Mouse (Mus musculus): Measurements from ENCODE around the gene Shld2. TPM values are rescaled to one million over a fixed set of nuclear protein-coding genes. Genes with fewer than 3 reads are reported as not detected.
"Not testable (repeated sequence)": the region's sequence is repeated elsewhere in the genome, so short reads cannot be mapped to it uniquely, and the experiment has no call there.

Shld2 gene
- polyA plus RNA-seq, 1 experiment from 2014 or later, result 7.1 TPM

DNA sequence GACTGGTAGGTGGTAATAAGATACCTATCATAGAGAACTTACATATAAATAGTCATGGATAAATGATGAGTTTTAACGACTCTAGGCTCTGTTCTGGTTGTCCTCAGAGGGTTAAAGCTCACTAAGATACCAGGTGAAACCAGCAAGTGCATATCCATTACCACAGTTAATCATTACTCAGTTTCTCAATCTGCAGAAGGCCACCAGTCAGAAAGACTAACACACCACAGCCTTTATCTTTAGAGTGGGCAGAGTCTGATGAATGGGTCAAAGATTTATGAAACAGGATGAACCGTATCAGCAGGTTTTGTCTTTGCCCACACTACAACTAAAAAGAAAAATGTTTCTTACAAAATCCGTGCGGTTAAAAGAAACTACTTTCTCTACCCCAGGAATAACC is 35.1 kb downstream of the Shld2 start:
- H3K4me3 ChIP-seq (ENCODE audit: low read length), result no peak overlapping the region
- H3K9ac ChIP-seq (ENCODE audit: low read depth, low read length), result no peak overlapping the region
- H3K9me3 ChIP-seq (ENCODE audit: control insufficient read depth, low read length), result no peaks in the 10 kb centered on the region
- peak; percentile 95 for ATAC-seq
- H3K4me2 ChIP-seq (ENCODE audit: low read depth, low read length), result peak overlapping the region; percentile 19; the same call in 1 of the 2 replicates
- H3K36me3 ChIP-seq (ENCODE audit: control insufficient read depth, insufficient read depth, low read length), result no peaks in the 10 kb centered on the region
- H3K27me3 ChIP-seq (replicated peaks; ENCODE audit: control insufficient read depth, insufficient read depth, low read length), result no peaks in the 10 kb centered on the region
- peak overlapping the region; percentile 57; the same call in 1 of the 2 replicates for H3K27ac ChIP-seq (ENCODE audit: low read length)
- peaks cover 3% of the 10 kb centered on the region for H3K4me1 ChIP-seq (ENCODE audit: control insufficient read depth, insufficient read depth, low read length)
- WGBS, result 54% methylated on average over 4 of the region's 4 CpGs

DNA sequence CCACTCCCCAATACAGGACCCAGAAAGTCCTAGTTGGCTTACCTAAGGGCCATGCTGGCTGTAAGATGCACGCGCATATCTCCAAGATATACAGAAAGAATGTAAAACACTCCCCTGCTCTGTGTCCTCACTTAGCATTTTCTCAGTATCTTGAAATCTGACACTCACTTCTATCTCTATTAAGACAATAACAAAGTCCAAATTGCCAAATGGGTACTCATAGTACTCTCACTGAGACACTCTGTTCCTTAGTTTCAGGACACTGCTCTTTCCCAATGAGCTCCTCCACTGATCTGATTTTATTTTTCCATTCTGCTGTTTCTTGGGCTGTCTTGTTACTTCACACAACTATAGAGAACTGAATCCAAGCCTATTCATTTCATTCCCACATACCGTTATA is 36.2 kb downstream of the Shld2 start:
- Histone ChIP-seq H3K9me3 (ENCODE audit: control insufficient read depth, low read length) (no peaks in the 10 kb centered on the region), H3K27ac (ENCODE audit: low read length) (no peak overlapping the region), H3K9ac (ENCODE audit: low read depth, low read length) (no peak overlapping the region), H3K4me1 (ENCODE audit: control insufficient read depth, insufficient read depth, low read length) (peaks cover 3% of the 10 kb centered on the region), H3K4me2 (ENCODE audit: low read depth, low read length) (no peak overlapping the region), H3K27me3 (replicated peaks; ENCODE audit: control insufficient read depth, insufficient read depth, low read length) (no peaks in the 10 kb centered on the region), H3K36me3 (ENCODE audit: control insufficient read depth, insufficient read depth, low read length) (no peaks in the 10 kb centered on the region), H3K4me3 (ENCODE audit: low read length) (no peak overlapping the region)
- 75% methylated on average over 3 of the region's 3 CpGs for WGBS
- peak; percentile 11; the same call in 1 of the 2 replicates for ATAC-seq

GRCm38 (mm10) chr14:34273280-34273679 is 37.0 kb downstream of the Shld2 start:
- Histone ChIP-seq H3K4me1 (ENCODE audit: control insufficient read depth, insufficient read depth, low read length) (peaks cover 3% of the 10 kb centered on the region), H3K4me2 (ENCODE audit: low read depth, low read length) (no peak overlapping the region), H3K27ac (ENCODE audit: low read length) (no peak overlapping the region), H3K4me3 (ENCODE audit: low read length) (no peak overlapping the region), H3K9ac (ENCODE audit: low read depth, low read length) (no peak overlapping the region), H3K27me3 (replicated peaks; ENCODE audit: control insufficient read depth, insufficient read depth, low read length) (no peaks in the 10 kb centered on the region), H3K36me3 (ENCODE audit: control insufficient read depth, insufficient read depth, low read length) (no peaks in the 10 kb centered on the region), H3K9me3 (ENCODE audit: control insufficient read depth, low read length) (no peaks in the 10 kb centered on the region)
- WGBS, result 46% methylated on average over 2 of the region's 2 CpGs
- no peak for ATAC-seq

- Histone ChIP-seq H3K9ac (ENCODE audit: low read depth, low read length) (no peak overlapping the region), H3K36me3 (ENCODE audit: control insufficient read depth, insufficient read depth, low read length) (no peaks in the 10 kb centered on the region), H3K27me3 (replicated peaks; ENCODE audit: control insufficient read depth, insufficient read depth, low read length) (no peaks in the 10 kb centered on the region), H3K27ac (ENCODE audit: low read length) (no peak overlapping the region), H3K9me3 (ENCODE audit: control insufficient read depth, low read length) (no peaks in the 10 kb centered on the region), H3K4me1 (ENCODE audit: control insufficient read depth, insufficient read depth, low read length) (no peaks in the 10 kb centered on the region), H3K4me3 (ENCODE audit: low read length) (no peak overlapping the region), H3K4me2 (ENCODE audit: low read depth, low read length) (no peak overlapping the region)
- 55% methylated on average over 9 of the region's 9 CpGs for WGBS
- no peak for ATAC-seq
Observed at GRCm38 (mm10) chr14:34268046-34268445, 42.2 kb downstream of the Shld2 start.

- not testable (repeated sequence) for H3K4me1 ChIP-seq (ENCODE audit: control insufficient read depth, insufficient read depth, low read length); H3K4me2 ChIP-seq (ENCODE audit: low read depth, low read length); H3K36me3 ChIP-seq (ENCODE audit: control insufficient read depth, insufficient read depth, low read length); H3K9ac ChIP-seq (ENCODE audit: low read depth, low read length); H3K9me3 ChIP-seq (ENCODE audit: control insufficient read depth, low read length); ATAC-seq; H3K27ac ChIP-seq (ENCODE audit: low read length); H3K27me3 ChIP-seq (replicated peaks; ENCODE audit: control insufficient read depth, insufficient read depth, low read length); H3K4me3 ChIP-seq (ENCODE audit: low read length)
- whole genome bisulfite sequencing, result 83% methylated on average over 3 of the region's 3 CpGs
Observed at GRCm38 (mm10) chr14:34258525-34258924, 51.8 kb downstream of the Shld2 start.

DNA sequence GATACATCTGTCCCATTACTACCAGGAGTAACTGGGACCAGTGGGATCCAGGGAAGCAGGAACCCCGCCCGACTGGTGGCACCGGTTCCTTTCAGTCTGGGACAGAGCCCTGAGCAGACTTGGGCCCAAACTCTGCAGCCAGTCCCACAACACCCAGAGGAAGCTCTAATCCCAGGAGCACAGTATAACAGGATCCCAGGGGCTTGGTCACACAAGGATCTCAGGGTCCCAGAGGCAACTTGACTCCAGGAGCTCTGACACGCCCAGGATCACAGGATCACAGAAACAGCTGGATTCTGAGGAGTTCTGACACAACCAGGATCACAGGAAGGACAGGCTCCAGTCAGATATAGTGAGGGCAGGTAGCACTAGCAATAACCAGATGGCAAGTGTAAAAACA is 57.0 kb downstream of the Shld2 start:
- Histone ChIP-seq H3K4me3 (ENCODE audit: low read length) (no peak overlapping the region), H3K27ac (ENCODE audit: low read length) (no peak overlapping the region), H3K9me3 (ENCODE audit: control insufficient read depth, low read length) (no peaks in the 10 kb centered on the region), H3K4me1 (ENCODE audit: control insufficient read depth, insufficient read depth, low read length) (peaks cover 6% of the 10 kb centered on the region; the same call in 1 of the 2 replicates), H3K9ac (ENCODE audit: low read depth, low read length) (no peak overlapping the region), H3K4me2 (ENCODE audit: low read depth, low read length) (no peak overlapping the region), H3K36me3 (ENCODE audit: control insufficient read depth, insufficient read depth, low read length) (no peaks in the 10 kb centered on the region), H3K27me3 (replicated peaks; ENCODE audit: control insufficient read depth, insufficient read depth, low read length) (no peaks in the 10 kb centered on the region)
- no peak for ATAC-seq
- WGBS, result 82% methylated on average over 4 of the region's 4 CpGs

- H3K4me1 ChIP-seq (ENCODE audit: control insufficient read depth, insufficient read depth, low read length), result peaks cover 6% of the 10 kb centered on the region; the same call in 1 of the 2 replicates
- peak overlapping the region; percentile 9; the same call in 1 of the 2 replicates for H3K27ac ChIP-seq (ENCODE audit: low read length)
- no peak overlapping the region for H3K4me3 ChIP-seq (ENCODE audit: low read length)
- no peaks in the 10 kb centered on the region for H3K27me3 ChIP-seq (replicated peaks; ENCODE audit: control insufficient read depth, insufficient read depth, low read length)
- WGBS, result 35% methylated on average over 5 of the region's 6 CpGs
- H3K9ac ChIP-seq (ENCODE audit: low read depth, low read length), result no peak overlapping the region
- H3K4me2 ChIP-seq (ENCODE audit: low read depth, low read length), result no peak overlapping the region
- H3K36me3 ChIP-seq (ENCODE audit: control insufficient read depth, insufficient read depth, low read length), result no peaks in the 10 kb centered on the region
- H3K9me3 ChIP-seq (ENCODE audit: control insufficient read depth, low read length), result no peaks in the 10 kb centered on the region
- ATAC-seq, result peak; percentile 52
Observed at GRCm38 (mm10) chr14:34252470-34253145, 57.7 kb downstream of the Shld2 start.

DNA sequence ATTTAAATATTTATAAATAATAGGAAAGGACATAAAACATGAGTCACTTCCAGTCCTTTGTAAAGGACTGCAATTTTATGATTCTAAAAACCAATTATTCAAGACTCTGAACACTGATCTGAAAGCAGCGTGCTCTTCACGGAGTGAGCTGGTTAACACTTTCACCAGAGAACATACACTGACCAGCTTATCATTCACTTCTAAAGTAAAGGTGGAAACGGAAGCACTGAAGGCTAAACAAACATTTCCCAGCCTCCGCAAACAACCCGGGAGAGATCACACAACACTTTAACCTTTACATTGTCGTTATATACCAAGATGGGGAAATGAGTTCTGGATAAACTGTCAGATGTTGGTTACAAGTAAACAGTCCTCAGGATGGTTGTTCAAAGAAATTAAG is 69.6 kb downstream of the Shld2 start:
- ATAC-seq, result no peak
- 48% methylated on average over 6 of the region's 6 CpGs for WGBS
- H3K4me3 ChIP-seq (ENCODE audit: low read length), result no peak overlapping the region
- no peaks in the 10 kb centered on the region for H3K4me1 ChIP-seq (ENCODE audit: control insufficient read depth, insufficient read depth, low read length)
- H3K4me2 ChIP-seq (ENCODE audit: low read depth, low read length), result no peak overlapping the region
- H3K27ac ChIP-seq (ENCODE audit: low read length), result no peak overlapping the region
- no peaks in the 10 kb centered on the region for H3K27me3 ChIP-seq (replicated peaks; ENCODE audit: control insufficient read depth, insufficient read depth, low read length)
- H3K9ac ChIP-seq (ENCODE audit: low read depth, low read length), result no peak overlapping the region
- no peaks in the 10 kb centered on the region for H3K36me3 ChIP-seq (ENCODE audit: control insufficient read depth, insufficient read depth, low read length)
- H3K9me3 ChIP-seq (ENCODE audit: control insufficient read depth, low read length), result no peaks in the 10 kb centered on the region

- Histone ChIP-seq H3K27ac (ENCODE audit: low read length) (no peak overlapping the region), H3K9me3 (ENCODE audit: control insufficient read depth, low read length) (no peaks in the 10 kb centered on the region), H3K36me3 (ENCODE audit: control insufficient read depth, insufficient read depth, low read length) (no peaks in the 10 kb centered on the region), H3K27me3 (replicated peaks; ENCODE audit: control insufficient read depth, insufficient read depth, low read length) (no peaks in the 10 kb centered on the region), H3K9ac (ENCODE audit: low read depth, low read length) (no peak overlapping the region), H3K4me1 (ENCODE audit: control insufficient read depth, insufficient read depth, low read length) (no peaks in the 10 kb centered on the region), H3K4me2 (ENCODE audit: low read depth, low read length) (no peak overlapping the region), H3K4me3 (ENCODE audit: low read length) (no peak overlapping the region)
- WGBS, result 70% methylated on average over 10 of the region's 10 CpGs
- ATAC-seq, result no peak
Observed at GRCm38 (mm10) chr14:34240263-34240662, 70.0 kb downstream of the Shld2 start.

All from intestine, embryonic 16.5 days (tissue).